Mouse (Mus musculus) embryo, embryonic 10 days (tissue): ENCODE results near the gene Dnah10.

Experiments
- DNase-seq: peaks from one replicate; pipeline ENCODE4 v3.0.0-alpha.2; 2015; ENCODE audit warnings: low spot score

The Dnah10 gene

GRCm38 (mm10) chr5:124812466-124812865, 87.6 kb downstream of the Dnah10 start:
- DNase-seq, result no peak

DNA sequence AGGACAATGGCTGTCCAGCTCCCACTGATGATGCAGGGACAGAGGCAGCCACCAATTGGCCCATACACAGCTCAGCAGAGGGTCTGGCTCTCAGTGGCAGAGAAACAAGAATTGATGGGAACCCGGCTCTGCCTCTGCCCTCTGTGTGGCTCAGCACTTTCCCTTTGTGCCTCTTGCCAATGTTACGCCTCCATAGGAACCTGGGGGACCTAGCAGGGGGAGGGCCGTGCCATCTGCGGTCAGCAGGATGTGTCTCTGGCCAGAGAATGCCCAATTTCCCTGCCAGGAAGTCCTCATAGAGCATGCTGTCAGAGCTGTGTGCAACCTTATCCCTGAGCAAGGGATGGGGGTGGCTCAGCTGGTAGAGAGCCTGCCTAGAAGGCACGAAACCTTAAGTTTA, 89.9 kb downstream of the Dnah10 start:
- no peak for DNase-seq

GRCm38 (mm10) chr5:124817050-124817449, 92.2 kb downstream of the Dnah10 start:
- DNase-seq, result no peak

DNA sequence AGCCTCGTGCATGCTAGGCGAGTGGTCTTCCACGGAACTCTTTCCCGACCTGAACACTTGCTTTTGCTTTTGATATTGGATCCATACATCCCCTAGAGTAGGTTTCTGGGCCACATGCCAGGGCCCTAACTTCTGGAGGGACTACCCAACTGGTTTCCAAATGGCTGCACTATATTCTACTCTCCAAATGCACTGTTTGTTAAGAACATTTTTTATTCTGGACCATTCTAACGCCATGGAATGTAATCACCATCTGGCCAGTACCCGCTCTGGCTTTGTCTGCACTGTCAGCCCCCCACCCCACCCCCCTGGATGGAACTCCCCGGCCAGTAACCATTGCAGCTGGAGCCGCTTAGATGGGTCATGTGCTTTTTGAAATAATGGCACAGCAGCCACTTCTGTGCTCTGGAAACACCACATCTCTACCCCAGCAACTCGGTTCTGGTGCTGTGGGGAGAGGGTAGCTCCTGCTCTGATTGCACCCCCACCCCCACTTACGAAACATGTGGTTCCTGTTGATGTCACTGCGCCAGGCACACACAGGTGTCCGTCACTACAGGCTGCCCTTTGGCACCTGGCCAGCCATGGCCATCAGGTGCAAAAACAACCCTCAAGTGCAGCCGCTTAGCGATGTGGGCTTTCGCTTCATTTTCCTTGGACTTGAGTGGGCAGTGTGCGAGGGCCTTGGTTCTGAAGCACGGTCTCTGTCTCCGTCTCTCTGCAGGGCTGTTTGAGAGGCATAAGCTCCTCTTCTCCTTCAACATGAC, 97.4 kb downstream of the Dnah10 start:
- DNase-seq, result no peak

- DNase-seq, result no peak
Observed at GRCm38 (mm10) chr5:124830331-124830730, 105.4 kb downstream of the Dnah10 start.

DNA sequence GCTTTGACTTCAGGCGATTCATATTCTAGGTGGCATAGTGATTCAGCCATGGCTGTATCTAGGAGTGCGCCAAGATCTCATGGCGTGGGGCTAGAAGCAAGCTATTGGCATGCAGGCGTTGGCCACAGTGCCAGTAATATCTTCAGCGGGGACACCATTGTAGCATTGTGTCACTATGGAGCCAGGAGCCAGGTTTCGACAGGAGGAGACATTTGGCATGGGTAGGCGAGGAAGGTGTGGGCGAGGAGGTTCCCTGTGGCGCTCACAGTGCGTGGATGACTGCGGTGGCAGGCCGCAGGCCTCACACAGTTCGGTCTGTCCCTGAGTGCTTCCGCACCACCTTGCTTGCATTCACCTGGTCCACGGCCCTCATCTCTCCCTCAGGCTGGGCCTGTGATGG, 110.3 kb downstream of the Dnah10 start:
- DNase-seq, result no peak

DNA sequence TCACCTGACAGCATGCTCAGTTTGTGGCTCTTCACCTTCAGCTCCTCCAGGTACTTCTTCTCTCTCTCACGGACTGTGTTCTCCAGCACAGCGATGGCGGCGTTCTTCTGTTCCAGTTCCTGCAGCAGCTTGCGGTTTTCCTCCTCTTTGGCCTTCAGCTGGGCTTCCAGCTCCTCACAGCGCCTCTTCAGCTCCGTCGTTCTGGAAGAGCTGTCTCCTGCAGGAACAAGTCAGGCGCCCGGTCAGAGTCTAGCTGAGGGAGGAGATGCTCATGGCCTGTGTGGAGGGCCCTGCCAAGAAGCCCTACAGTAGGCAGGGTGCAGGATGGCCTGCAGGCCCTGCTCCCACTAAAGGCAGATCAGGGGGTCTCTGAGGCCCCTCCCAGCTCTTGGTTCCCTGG, 111.2 kb downstream of the Dnah10 start:
- DNase-seq, result no peak

DNA sequence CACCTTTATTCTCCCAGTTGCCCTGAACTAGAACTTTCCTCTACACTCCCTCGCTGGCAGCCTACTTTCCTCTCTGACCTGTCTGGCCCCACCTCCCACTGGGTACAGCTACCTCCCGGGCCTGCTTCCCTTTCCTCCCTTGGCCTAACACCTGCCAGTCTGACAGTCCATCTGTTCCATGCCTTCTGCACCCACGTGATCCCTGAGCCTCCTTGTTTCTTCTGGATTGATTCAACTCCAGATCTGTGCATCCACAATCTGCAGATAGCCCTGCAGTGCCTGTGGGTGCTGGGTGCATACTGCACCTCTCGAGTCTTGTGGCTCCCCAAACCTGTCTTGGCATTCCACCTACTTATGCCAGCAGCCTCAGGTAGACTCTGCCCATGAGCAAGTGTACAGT, 111.7 kb downstream of the Dnah10 start:
- DNase-seq, result no peak

- no peak for DNase-seq
Observed at GRCm38 (mm10) chr5:124840202-124840601, 115.3 kb downstream of the Dnah10 start.

DNA sequence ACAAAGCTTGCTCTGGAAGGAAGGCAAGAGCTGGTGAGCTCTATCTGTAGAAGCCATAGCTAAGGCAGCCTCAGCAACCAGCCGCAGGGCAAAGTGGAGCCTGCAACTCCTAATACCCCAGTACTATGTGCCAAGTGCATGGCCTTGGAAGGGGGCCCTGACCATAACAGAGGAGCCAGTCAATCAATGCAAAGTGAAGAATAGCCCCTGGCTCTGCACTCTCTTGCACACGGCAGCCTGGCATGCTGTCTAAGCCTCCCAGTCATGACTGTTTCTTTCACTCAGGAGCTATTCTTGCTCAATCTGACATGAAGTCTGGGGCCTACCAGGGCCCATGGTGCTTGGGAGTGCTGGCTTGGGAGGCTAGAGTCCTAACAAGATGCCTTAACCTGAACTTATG, 115.8 kb downstream of the Dnah10 start:
- no peak for DNase-seq

DNA sequence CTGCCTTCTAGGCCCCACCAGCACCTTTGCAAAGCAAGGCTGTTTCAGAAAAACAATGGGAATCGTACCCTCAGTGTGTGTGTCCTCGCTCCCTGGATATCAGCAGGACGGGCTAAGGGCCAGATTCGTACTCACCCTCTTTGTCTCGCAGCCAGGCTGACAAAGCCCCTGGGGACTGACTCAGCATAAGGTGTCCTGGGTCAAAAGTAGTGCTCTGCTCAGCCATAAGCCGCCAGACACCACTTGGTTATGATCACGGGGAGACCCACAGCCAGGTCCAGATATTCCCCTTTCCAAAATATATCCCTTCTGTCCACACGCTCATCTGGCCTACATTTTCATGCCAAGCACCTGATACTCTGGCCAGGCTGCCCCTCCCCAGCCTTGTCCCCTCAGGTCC, 118.5 kb downstream of the Dnah10 start:
- no peak for DNase-seq

GRCm38 (mm10) chr5:124844929-124845328, 120.0 kb downstream of the Dnah10 start:
- DNase-seq, result no peak

- peak; percentile 28 for DNase-seq
Observed at GRCm38 (mm10) chr5:124847014-124847413, 122.1 kb downstream of the Dnah10 start.

DNA sequence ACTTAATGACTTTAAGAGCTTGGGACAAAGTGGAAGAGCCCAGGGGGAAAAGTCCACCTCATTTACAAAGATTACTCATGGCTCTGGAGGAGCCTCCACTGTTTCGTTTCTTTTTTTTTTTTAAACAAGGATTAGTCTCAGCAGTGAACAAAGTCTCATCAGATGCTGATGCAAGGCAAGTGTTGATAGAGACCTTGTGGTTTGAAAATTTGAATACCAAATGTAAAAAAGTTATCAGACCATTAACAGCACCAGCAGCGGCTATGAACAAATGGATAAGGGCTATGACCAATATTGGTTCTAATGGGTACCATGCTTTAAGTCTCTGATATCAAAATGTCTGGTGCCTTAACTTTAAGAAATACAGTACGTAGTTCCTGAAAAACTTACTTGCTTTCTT, 124.1 kb downstream of the Dnah10 start:
- DNase-seq, result no peak

DNA sequence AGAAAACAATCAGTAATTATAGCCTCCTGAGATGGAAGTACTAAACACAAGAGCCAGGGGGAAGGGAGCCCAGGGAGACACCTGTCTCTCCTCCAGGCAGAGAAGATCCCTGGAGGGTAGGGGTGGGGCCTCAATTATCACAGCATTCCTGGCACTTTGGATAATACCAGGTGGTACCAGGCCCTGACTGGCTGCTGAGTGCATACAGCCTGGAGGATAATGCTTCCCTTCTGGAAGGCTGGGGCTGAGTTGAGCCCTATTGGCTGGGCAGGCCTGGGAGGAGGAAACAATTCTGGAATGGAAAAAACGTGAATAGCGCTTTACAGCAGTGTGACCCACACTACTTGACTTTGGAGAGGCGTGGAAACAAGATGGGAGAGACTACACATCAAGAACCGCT, 126.7 kb downstream of the Dnah10 start:
- no peak for DNase-seq

- DNase-seq, result no peak
Observed at GRCm38 (mm10) chr5:124852294-124852693, 127.4 kb downstream of the Dnah10 start.

DNA sequence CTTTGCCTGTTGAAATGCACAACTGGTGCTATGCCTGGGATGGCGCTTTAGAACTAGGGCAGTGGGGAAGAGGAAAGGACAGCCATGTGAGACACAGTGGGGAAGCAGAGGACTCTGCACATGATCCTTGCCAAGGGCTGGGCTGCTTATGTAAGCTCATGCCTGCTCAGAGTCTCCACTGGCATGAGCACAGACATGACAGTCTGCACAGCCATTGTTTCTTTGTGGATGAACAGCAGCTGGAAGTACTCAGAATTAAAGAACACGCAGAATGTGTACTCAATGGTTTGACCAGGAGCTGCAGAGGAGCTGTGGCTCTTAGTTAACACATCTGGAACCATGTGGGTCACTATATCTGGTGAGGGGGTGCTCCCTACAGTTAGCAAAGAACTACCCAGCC, 128.2 kb downstream of the Dnah10 start:
- no peak for DNase-seq

GRCm38 (mm10) chr5:124854202-124854601, 129.3 kb downstream of the Dnah10 start:
- DNase-seq, result no peak

DNA sequence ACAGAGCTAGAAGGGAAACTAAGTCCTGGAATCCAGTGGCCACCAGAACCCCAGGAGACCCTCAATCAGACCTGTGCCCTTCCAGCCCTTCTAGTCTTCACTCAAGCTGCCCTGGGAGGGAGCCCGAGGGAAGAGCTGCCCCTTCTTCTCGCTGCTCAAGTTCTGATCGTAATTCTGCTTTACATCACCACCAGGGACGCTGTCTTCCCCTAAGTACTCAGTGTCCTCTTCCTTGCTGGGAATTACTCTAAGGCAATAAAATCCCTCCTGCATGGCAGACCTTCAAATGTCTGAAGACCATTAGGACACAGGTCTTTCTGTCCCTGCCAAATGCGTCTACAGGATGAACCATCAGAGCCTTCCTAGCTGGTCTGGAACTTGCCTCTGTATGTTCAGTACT, 135.1 kb downstream of the Dnah10 start:
- DNase-seq, result peak; percentile 68

DNA sequence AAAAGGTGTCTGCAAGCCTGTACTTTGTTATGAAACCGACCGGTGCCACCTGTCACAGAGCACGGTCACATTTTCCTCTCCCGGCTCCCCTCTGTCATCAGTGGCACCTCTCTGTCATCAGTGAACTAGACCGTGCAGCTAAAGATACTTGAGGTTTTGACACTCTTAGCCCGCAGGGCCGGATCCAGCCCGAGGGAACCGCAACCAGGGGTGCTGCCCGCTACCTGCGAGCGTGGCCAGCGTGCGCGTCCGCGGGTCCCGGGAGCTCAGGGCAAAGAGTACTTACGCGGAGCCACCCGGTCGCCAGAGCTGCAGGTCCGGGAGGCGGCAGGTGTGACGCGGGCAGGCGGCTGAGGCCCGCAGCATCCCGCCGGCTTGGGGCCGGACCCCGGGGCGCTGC, 136.6 kb downstream of the Dnah10 start:
- no peak for DNase-seq

- peak; percentile 100 for DNase-seq
Observed at GRCm38 (mm10) chr5:124862013-124862866, 137.4 kb downstream of the Dnah10 start, which contains the start of the genes Ccdc92 and Zfp664. Gene Ccdc92 (minus strand): TSS chr5:124862424. Gene Zfp664 (plus strand): TSS chr5:124862691.

GRCm38 (mm10) chr5:124862871-124863741, 138.2 kb downstream of the Dnah10 start:
- DNase-seq, result peak; percentile 57
